Mouse (Mus musculus) heart, adult 2 months (tissue): ENCODE measurements around the gene Asic2.

ENCODE experiments used
- CTCF ChIP-seq: fragments of 200-600 bp; IDR thresholded peaks from 2 replicates; pipeline ENCODE4 v1.8.1; 2022; ENCODE audit warnings: antibody characterized with exemption, mild to moderate bottlenecking, moderate library complexity
- EP300 ChIP-seq: fragments of 200-500 bp; IDR thresholded peaks from 2 replicates; pipeline ENCODE4 v1.6.1; 2011; ENCODE audit warnings: low read depth, low read length, control low read depth; ENCODE audit not compliant: insufficient read depth
- POLR2A ChIP-seq: fragments of 200-500 bp; IDR thresholded peaks from 2 replicates; pipeline ENCODE4 v1.6.1; 2011; ENCODE audit warnings: mild to moderate bottlenecking, low read depth, low read length, control low read depth; ENCODE audit not compliant: insufficient read depth

- TF ChIP-seq CTCF (no peak), EP300 (no peak), POLR2A (no peak)
These were observed 926.6 kb downstream of the Asic2 start for GRCm38 (mm10) chr11:81041671-81042070.
